Mouse (Mus musculus) cerebellum, adult 18-20 months (tissue): ENCODE data around the gene Tinf2.

Experiments used
- DNase-seq, 2 experiments: peaks; one replicate each; pipeline ENCODE4 v3.0.0; 2021

Tinf2 gene

GRCm38 (mm10) chr14:55681160-55682117 lies at the start of gene Tinf2:
TSS of gene Tinf2 (minus strand) at chr14:55681820.
- peak; percentile 96 to 97 for DNase-seq

DNA sequence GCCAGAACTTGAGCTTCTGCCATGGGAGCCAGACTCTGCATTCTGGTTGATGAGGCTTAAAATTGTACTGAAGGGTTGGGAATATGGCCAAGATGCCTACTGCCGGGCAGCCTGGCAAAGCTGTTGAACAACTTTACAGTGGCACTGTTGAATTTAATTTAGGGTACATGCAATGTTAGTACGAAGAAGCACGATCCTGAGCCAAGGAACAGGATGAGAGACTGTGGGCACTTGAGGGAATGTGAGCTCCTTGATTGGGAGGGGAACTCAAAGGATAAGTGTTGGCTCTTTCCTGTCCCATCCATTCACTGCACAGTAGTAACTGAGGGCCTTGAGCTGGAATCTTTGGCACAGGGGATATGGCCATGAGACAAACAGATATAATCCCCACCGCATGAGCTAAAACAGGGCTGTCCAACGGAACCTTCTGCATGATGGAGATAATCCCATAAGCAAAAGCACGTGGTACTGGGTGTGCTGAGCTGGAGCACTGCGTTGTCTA lies 49.0 kb upstream of the Tinf2 start:
- no peak for DNase-seq

- no peak for DNase-seq
These were observed 48.5 kb upstream of the Tinf2 start for GRCm38 (mm10) chr14:55730116-55730515.

DNA sequence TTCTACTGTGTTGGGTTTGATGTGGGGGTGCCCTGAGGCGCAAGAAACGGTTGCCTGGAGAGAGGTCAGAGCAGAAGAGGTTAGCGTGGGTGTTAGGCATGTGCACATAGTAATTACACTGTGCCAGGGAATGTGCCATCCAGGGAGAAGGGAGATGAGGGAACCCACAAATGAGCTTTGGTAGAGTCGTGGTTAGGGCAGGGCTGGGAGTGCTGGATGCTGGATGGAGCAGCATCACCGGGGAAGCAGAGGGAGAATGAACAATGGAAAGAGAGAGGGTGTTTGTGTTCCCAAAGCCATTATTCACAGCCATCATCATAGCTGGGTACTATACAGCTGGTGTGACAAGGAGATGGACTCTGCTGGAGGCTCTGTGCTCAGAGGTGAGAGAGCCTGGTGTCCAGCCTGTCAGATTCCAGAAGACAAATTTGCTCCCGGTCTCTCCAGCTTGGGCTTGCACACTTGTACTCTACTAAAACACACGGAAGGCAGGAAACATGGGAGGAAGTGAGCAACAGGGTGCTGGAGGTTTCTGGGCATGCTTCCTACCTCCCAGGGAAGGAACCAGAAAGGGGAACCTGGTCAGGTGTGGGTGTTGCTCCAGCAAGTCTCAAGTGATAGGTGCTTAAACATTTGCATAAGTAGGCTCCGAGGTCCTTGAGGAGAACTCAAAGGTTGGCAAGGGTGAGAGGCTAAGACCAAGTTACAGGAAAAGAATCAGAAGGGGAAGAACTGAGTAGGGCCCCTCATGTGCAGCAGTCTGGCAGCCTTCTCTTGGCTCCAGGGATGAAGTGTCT lies 46.5 kb upstream of the Tinf2 start:
- DNase-seq: no peak

DNA sequence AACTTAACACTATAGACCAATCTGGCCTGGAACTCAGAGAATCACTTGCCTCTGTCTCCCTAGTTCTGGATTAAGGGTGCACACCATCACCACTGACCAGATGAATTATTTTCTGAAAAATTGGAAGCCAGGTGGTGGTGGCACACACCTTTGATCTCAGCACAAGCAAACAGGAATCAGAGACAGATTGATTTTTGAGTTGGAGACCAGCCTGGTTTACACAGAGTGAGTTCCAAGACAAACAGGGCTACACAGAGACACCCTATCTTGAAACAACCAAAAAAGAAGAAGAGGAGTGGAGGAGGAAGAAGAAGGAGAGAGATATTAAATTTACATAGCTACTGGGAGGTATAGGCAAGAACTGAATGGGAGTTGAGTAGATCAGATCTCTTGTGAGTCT lies 44.6 kb upstream of the Tinf2 start:
- DNase-seq: no peak

- DNase-seq: no peak
These were observed 42.8 kb upstream of the Tinf2 start for GRCm38 (mm10) chr14:55724411-55724871.

- DNase-seq: no peak
These were observed 41.8 kb upstream of the Tinf2 start for GRCm38 (mm10) chr14:55723433-55723832.

DNA sequence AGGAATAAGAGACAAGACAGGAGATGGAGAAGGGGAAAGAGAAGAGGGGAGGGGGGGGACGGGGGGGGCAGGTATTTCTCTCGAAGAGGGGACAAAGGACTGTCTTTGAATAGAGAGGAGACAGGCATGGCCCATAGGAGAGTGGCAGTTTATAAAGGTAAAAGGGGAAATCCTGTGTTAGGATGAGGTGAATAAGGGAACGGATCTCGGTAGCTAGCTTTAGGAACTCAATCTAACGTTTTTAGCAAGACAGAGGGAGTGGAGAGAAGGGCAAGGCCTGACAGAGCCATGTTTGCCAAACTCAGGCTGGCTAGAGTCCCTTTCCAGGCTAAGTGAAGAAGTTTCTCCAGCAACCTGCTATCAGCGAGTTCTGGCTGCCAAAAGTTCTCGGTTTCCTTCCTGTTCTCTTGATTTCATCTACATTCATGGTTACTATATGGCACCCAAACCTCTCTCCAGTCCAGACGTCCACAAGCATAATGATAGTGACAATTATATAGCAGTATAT lies 40.9 kb upstream of the Tinf2 start:
- peak in 1 of 2 experiments; percentile 14 for DNase-seq

GRCm38 (mm10) chr14:55721700-55722437 lies 40.2 kb upstream of the Tinf2 start, which contains the start of gene Rabggta:
TSS of gene Rabggta (minus strand) at chr14:55722263.
- DNase-seq: peak; percentile 94 to 97

DNA sequence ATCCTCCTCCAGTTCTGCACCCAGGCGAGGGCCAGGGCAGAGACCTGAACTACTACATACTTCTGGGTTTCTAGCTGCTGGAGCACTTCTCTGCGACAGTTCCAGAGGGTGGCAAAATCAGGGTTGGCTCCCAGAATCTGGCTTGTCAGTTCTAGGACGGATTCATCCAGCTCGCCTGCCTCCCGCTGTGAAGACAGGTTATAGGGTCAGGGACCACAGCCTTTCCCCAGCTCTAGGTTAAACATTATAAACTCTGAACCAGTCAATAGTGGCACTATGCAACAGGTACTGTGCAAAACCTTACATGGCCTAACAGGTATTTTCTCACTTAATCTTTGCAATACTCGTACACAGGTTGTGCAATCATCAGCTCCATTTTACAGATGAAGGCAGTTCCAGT lies 39.5 kb upstream of the Tinf2 start:
- peak in 1 of 2 experiments; percentile 9 for DNase-seq

GRCm38 (mm10) chr14:55720666-55721065 lies 39.0 kb upstream of the Tinf2 start:
- DNase-seq: peak in 1 of 2 experiments; percentile 10

DNA sequence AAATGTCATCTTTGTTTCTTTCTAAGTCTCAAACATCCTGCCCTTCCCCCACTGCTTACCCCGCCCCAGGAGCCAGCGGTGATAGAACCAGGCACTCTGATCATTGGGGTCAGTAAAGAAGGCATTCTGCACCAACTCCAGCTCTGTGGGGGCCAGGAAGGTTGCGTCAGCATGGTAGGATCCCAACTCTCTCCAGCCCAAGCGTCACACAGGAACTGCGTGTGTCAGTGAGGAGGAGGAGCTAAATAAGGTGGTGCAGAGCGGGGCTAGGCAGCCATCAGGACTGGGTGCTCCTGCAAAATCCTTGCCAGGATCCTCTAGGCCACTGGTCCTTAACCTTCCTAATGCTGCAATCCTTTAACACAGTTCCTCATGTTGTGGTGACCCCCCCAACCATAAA lies 38.1 kb upstream of the Tinf2 start:
- DNase-seq: no peak

DNA sequence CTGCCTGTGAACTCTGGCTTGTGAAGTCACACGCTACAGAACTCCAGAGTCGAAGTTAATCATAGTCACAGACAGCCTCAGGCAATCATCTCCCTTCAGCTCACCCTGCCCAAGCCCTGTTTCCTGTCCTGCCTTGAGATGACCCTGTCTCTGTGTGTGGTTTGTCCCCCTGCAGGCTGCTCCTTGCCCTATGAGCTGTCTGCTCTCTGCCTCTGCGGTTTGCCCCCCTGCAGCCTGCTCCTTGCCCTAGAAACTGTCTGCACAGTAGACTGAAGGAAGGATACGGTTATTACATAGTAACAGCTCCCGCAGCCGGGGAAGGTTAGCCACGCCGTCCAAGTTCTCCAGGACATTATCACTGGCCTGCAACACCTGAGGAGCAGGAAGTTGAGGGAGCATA lies 35.3 kb upstream of the Tinf2 start:
- DNase-seq: no peak

GRCm38 (mm10) chr14:55716271-55716670 lies 34.7 kb upstream of the Tinf2 start:
- no peak for DNase-seq

DNA sequence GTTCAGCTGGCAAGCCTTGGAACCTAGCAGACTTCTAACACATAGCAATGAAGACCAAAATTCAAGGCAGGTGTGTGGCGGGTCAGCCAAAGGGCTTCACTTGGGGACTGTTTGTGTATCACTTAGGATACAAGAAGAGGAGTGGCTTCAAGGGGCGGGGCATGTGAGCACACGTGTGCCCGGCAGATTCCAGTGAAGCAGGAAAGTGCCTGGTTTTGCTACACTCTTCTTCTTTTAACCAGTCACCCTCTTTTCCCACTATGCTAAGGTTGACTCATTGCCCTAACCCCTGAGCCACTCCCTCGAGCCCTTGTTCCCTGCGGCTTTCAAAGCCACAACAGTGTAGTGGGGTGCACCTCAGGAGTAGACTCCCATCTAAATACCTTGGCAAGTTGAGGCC lies 33.3 kb upstream of the Tinf2 start:
- no peak for DNase-seq

DNA sequence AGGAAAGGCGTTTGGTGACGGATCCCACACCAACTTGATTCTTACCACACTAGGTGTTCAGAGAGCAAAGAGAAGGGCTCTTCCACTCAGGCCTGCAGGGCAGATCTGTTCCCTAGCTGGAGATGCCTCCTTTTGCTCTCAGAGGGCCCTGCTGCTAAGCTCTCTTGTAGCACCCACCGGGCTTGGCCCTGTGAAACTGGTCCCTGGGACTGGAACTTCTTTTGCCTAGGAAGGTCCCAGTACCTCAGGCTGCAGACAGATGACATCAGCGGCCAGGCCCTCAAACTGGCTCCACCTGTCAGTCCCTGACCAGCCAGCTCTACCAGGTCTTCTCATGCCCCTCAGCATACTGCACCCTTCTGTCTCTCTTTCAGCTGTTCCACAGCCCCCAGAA lies 32.1 kb upstream of the Tinf2 start, which contains the start of gene Tgm1:
Tgm1 (minus strand) TSS at position 198 of the 394 bp plus-strand sequence.
- DNase-seq: no peak

GRCm38 (mm10) chr14:55713007-55713728 lies 31.5 kb upstream of the Tinf2 start:
- no peak for DNase-seq

- DNase-seq: no peak
These were observed 30.2 kb upstream of the Tinf2 start for GRCm38 (mm10) chr14:55711786-55712185.

DNA sequence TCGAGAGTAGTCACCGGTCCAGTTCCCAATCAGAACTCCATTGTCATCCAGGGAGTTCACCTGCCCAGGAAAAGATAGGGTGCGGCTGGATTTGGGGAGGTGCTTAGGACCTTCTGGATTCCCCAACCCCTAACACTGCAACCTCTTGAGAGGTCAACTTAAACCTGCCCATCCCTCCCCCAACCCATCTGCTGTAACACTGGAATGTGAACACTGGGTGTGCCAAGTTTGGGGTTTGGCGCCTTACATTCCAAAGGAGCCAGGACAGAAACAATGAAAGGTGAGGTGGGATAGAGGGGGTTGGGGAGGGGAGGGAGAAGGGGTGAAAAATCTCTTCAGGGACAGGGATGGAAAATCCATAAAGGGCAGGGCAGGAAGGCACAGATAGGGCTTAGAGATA lies 27.9 kb upstream of the Tinf2 start:
- no peak for DNase-seq

DNA sequence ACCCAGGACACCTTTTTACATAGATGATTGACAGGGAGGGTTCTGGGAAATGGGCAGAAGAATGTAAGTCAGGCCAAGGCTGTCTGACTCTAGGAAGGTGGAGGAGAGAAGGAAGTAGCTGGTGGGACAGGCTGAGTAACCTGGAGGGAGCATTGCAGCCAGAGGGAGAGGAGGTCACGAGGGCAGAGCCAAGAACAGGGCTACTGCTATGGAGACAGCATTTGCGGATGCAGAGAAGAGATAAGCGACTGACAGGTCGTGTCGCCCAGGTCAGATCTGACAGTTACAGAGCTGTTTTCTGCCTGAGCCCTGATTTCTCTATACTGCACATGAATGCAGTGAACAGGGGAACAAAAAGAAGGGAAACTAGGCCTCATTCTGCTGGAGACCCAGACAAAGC lies 25.8 kb upstream of the Tinf2 start:
- DNase-seq: no peak

GRCm38 (mm10) chr14:55706051-55706600 lies 24.5 kb upstream of the Tinf2 start:
- no peak for DNase-seq
